Mouse (Mus musculus) myocyte (in vitro differentiated cells): ENCODE results near the gene Hoxd12. TPM values are rescaled to one million over a fixed set of nuclear protein-coding genes. Genes with fewer than 3 reads are reported as not detected.

Source experiments
- H3K27me3 ChIP-seq: one replicate; pipeline ENCODE4 v1.6.1; 2011; ENCODE audit not compliant: control insufficient read depth, insufficient read depth, insufficient read length
- H3K36me3 ChIP-seq: one replicate; pipeline ENCODE4 v1.6.1; 2011; ENCODE audit not compliant: control insufficient read depth, insufficient read depth
- H3K4me2 ChIP-seq: one replicate; pipeline ENCODE4 v1.6.1; 2011; ENCODE audit warnings: low read depth, control low read depth
- H3K4me3 ChIP-seq: one replicate; pipeline ENCODE4 v1.5.1; 2011; ENCODE audit warnings: mild to moderate bottlenecking, control low read depth, moderate library complexity
- H3K79me2 ChIP-seq: one replicate; pipeline ENCODE4 v1.6.1; 2011; ENCODE audit not compliant: control insufficient read depth, insufficient read depth
- H3ac ChIP-seq: one replicate; pipeline ENCODE4 v1.6.1; 2011; ENCODE audit not compliant: control insufficient read depth, insufficient read length
- CEBPB ChIP-seq: IDR thresholded peaks from 2 replicates; pipeline ENCODE4 v1.6.1; 2011; ENCODE audit warnings: mild to moderate bottlenecking, moderate library complexity; ENCODE audit not compliant: poor library complexity, insufficient read depth, severe bottlenecking
- E2F4 ChIP-seq: IDR thresholded peaks from one replicate; pipeline ENCODE4 v1.6.1; 2011; ENCODE audit warnings: mild to moderate bottlenecking, control low read depth, moderate library complexity; ENCODE audit not compliant: insufficient read depth
- MAX ChIP-seq: IDR thresholded peaks from one replicate; pipeline ENCODE4 v1.6.1; 2011; ENCODE audit warnings: low read depth, mild to moderate bottlenecking, control low read depth
- MYOD1 ChIP-seq, 3 experiments: IDR thresholded peaks; one replicate each; pipeline ENCODE4 v1.6.1; 2011; ENCODE audit warnings: control low read depth in 2 of 3, low read depth in 2 of 3, mild to moderate bottlenecking in 2 of 3, moderate library complexity in 1 of 3; ENCODE audit not compliant: insufficient read length in 2 of 3, control insufficient read depth in 1 of 3
- MYOG ChIP-seq, 3 experiments: IDR thresholded peaks; one replicate each; pipeline ENCODE4 v1.6.1; 2011; ENCODE audit warnings: control low read depth in 2 of 3, low read depth in 2 of 3, mild to moderate bottlenecking in 2 of 3; ENCODE audit not compliant: insufficient read length in 2 of 3, control insufficient read depth in 1 of 3, insufficient read depth in 1 of 3
- POLR2A ChIP-seq: IDR thresholded peaks from one replicate; pipeline ENCODE4 v1.6.1; 2011; ENCODE audit warnings: low read depth, mild to moderate bottlenecking, control low read depth, moderate library complexity; ENCODE audit not compliant: insufficient read length
- POLR2AphosphoS2 ChIP-seq: IDR thresholded peaks from one replicate; pipeline ENCODE4 v1.6.1; 2011; ENCODE audit warnings: low read depth, control low read depth; ENCODE audit not compliant: insufficient read length
- REST ChIP-seq: IDR thresholded peaks from one replicate; pipeline ENCODE4 v1.6.1; 2011; ENCODE audit warnings: mild to moderate bottlenecking, control low read depth, moderate library complexity; ENCODE audit not compliant: insufficient read depth, insufficient read length
- SRF ChIP-seq: IDR thresholded peaks from one replicate; pipeline ENCODE4 v1.6.1; 2011; ENCODE audit warnings: low read depth; ENCODE audit not compliant: control insufficient read depth, insufficient read length
- TCF12 ChIP-seq: IDR thresholded peaks from one replicate; pipeline ENCODE4 v1.6.1; 2011; ENCODE audit warnings: mild to moderate bottlenecking, control low read depth; ENCODE audit not compliant: poor library complexity, insufficient read depth, severe bottlenecking
- TCF3 ChIP-seq: IDR thresholded peaks from one replicate; pipeline ENCODE4 v1.6.1; 2011; ENCODE audit warnings: low read depth, control low read depth; ENCODE audit not compliant: insufficient read length
- USF1 ChIP-seq: IDR thresholded peaks from one replicate; pipeline ENCODE4 v1.6.1; 2011; ENCODE audit warnings: low read depth, mild to moderate bottlenecking, control low read depth, moderate library complexity
- polyA plus RNA-seq: library from polyadenylated mRNA; unstranded; fragments of >200 nt; fragmentation: generic; extraction: Trizol; gene quantifications from one replicate; pipeline ENCODE4 v1.2.1, GENCODE M21; 2012; ENCODE audit warnings: missing spikeins

Hoxd12 gene
- polyA plus RNA-seq, 1 experiment = not detected

DNA sequence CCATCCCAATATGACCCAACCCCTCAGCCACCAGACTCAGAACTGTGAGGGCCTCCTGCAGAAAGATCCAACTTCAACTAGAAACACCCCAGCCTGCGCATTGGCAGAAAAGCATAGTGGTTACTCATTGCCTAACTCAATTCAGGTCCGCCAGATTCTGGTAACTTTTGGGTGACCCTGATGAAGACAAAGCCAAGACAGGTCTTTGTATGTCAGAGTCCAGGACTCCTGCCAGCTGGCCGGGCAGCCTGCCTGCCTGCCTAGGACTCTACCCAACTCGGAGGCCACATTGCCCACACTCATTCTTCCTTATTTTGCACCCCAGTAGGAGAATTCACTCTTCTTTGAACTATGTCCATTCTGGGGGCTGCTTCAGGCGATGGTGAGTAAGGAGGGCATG is 51.7 kb downstream of the Hoxd12 start, which contains the start of gene Gm28230:
Gene Gm28230 (plus strand): TSS at position 178 of the 400 bp plus-strand sequence.
- Histone ChIP-seq H3K27me3 (peaks cover 64% of the 10 kb centered on the region), H3K79me2 (no peaks in the 10 kb centered on the region), H3K4me3 (no peak within 1 kb of the TSS), H3ac (no peak within 1 kb of the TSS), H3K36me3 (no peaks in the 10 kb centered on the region), H3K4me2 (no peak within 1 kb of the TSS)
- TF ChIP-seq REST = no peak
- TF ChIP-seq TCF12 = no peak
- no peak for TF ChIP-seq MYOD1 (IDR thresholded peaks at IDR 0.05; ENCODE audit: control insufficient read depth in 1 of 3, insufficient read length in 2 of 3, low read depth in 2 of 3)
- no peak for TF ChIP-seq TCF3
- TF ChIP-seq USF1 = no peak
- TF ChIP-seq E2F4 = no peak
- no peak for TF ChIP-seq MAX
- no peak for TF ChIP-seq CEBPB
- TF ChIP-seq SRF = no peak
- no peak for TF ChIP-seq MYOG (IDR thresholded peaks at IDR 0.05; ENCODE audit: control insufficient read depth in 1 of 3, insufficient read depth in 1 of 3, insufficient read length in 2 of 3, low read depth in 2 of 3)
- no peak for TF ChIP-seq POLR2AphosphoS2
- TF ChIP-seq POLR2A = no peak

DNA sequence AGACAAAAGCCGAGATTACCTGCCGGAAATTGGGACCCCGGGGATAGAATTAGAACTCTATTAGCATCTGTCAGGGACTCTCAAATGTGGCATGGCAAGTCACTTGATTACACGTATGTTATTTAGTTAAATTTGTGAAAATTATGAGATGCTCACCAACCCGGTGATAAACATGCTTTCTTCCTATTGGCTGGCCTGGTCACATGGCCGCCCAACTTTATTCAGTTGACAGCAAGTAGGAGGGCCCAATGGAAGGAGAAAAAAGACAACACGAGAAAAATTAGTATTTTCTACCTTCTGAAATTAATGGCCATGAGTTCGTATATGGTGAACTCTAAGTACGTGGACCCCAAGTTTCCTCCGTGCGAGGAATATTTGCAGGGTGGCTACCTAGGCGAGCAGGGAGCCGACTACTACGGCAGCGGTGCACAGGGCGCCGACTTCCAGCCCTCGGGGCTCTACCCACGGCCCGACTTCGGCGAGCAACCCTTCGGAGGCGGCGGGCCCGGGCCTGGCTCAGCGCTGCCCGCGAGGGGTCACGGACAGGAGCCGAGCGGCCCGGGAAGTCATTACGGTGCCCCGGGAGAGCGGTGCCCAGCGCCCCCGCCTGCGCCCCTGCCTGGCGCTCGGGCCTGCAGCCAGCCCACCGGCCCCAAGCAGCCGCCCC is 52.3 kb downstream of the Hoxd12 start:
- no peaks in the 10 kb centered on the region for H3K36me3 ChIP-seq
- no peak overlapping the region for H3K4me2 ChIP-seq
- peaks cover 62% of the 10 kb centered on the region for H3K27me3 ChIP-seq
- TF ChIP-seq MAX (no peak), MYOD1 (IDR thresholded peaks at IDR 0.05; ENCODE audit: control insufficient read depth in 1 of 3, insufficient read length in 2 of 3, low read depth in 2 of 3) (no peak), TCF12 (no peak), SRF (no peak), E2F4 (no peak), USF1 (no peak), REST (no peak), POLR2AphosphoS2 (no peak)
- no peak overlapping the region for H3ac ChIP-seq
- no peak overlapping the region for H3K4me3 ChIP-seq
- H3K79me2 ChIP-seq = no peaks in the 10 kb centered on the region

Other genes with a start within 250 kb of the Hoxd12 start
- gene Lnpk, start 95.6 kb upstream of the Hoxd12 start, polyA plus RNA-seq = 6.3 TPM
- not detected for gene Evx2, start 15.5 kb upstream of the Hoxd12 start, polyA plus RNA-seq
- not detected for gene Hoxd13, start 6.7 kb upstream of the Hoxd12 start, polyA plus RNA-seq
- not detected for gene Hoxd11, start 4.5 kb downstream of the Hoxd12 start, polyA plus RNA-seq
- not detected for gene Hoxd10, start 16.9 kb downstream of the Hoxd12 start, polyA plus RNA-seq
- gene Hoxd9, start 22.7 kb downstream of the Hoxd12 start, polyA plus RNA-seq = not detected
- not detected for gene Hoxd8, start 29.6 kb downstream of the Hoxd12 start, polyA plus RNA-seq
- gene Hoxd3, start 36.9 kb downstream of the Hoxd12 start, polyA plus RNA-seq = not detected
- gene Hoxd4, start 36.9 kb downstream of the Hoxd12 start, polyA plus RNA-seq = not detected
- gene Gm28230, start 51.7 kb downstream of the Hoxd12 start, polyA plus RNA-seq = not detected
- not detected for gene Hoxd1, start 88.0 kb downstream of the Hoxd12 start, polyA plus RNA-seq
- 33.3 TPM for gene Mtx2, start 150.8 kb downstream of the Hoxd12 start, polyA plus RNA-seq